In the genomic region with DNA sequence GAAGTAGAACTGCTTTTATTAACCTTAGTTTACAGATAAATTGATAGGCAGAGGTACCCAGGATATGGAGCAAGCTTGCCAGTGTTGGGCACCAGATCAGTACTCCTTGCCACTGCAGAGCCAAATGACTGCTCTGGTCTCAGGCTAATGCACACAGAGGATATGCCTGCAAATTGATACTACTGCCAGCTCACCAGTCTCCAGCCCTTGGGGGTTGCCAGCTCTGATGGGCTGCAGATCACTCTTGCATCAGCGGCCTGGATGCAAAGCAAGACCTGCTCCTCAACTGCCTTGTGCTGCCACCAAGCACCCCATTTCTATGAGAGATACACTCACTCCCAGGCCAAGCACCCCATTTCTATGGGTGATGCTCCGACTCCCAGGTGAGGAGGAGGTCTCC, we compare ENCODE assay signal across 20 mouse cellular contexts.
DNase-seq lines count a peak whose midpoint lies in the region; ATAC-seq lines count a peak whose summit lies in the region.
"Had no signal": no experiment of that assay in that cellular context is flagged by ENCODE, and none has a peak within 500 bp of the region (broad histone marks: within the 10 kb centered on the region; RNA-seq: fewer than 3 reads in every experiment).

No protein-coding gene starts in this region.

- H3K4me3 ChIP-seq in heart, embryonic 10.5 days, result no peak overlapping the region
- no peak overlapping the region for H3K4me3 ChIP-seq in heart, embryonic 14.5 days (ENCODE audit: control insufficient read depth in 1 of 2, insufficient read depth in 1 of 2, low read depth in 1 of 2, low read length in 2 of 2)
- no peak overlapping the region for H3K4me3 ChIP-seq in heart, embryonic 16.5 days (ENCODE audit: low read length)
- H3K4me3 ChIP-seq: embryonic facial prominence, embryonic 15.5 days; erythroblast, embryonic 14.5 days; forebrain, embryonic 10.5 days; hindbrain, embryonic 10.5 days; intestine, embryonic 15.5 days had no signal

- WGBS in heart, embryonic 10.5 days, result 64% methylated on average over 2 of the region's 2 CpGs
- WGBS in heart, embryonic 14.5 days, result 86% methylated on average over 2 of the region's 2 CpGs
- 78% methylated on average over 2 of the region's 2 CpGs for WGBS in heart, embryonic 16.5 days

- peak overlapping the region; percentile 74 for H3K27ac ChIP-seq in heart, embryonic 10.5 days
- H3K27ac ChIP-seq in heart, embryonic 14.5 days (replicated peaks in 1 of 2; ENCODE audit: control insufficient read depth in 1 of 2, insufficient read depth in 1 of 2, low read depth in 2 of 2, low read length in 2 of 2), result peak overlapping the region; percentile 36 to 91; a peak in 3 of 4 replicates
- H3K27ac ChIP-seq in heart, embryonic 16.5 days (ENCODE audit: low read length), result peak overlapping the region; percentile 94
- H3K27ac ChIP-seq: embryonic facial prominence, embryonic 15.5 days; forebrain, embryonic 10.5 days; hindbrain, embryonic 10.5 days; hindbrain, embryonic 14.5 days; intestine, embryonic 15.5 days had no signal

- H3K4me1 ChIP-seq in heart, embryonic 10.5 days, result peaks cover 56% of the 10 kb centered on the region
- H3K4me1 ChIP-seq in heart, embryonic 14.5 days (ENCODE audit: control insufficient read depth in 2 of 2, insufficient read depth in 2 of 2, low read length in 2 of 2), result peaks cover 44 to 60% of the 10 kb centered on the region in 2 experiments
- H3K4me1 ChIP-seq in heart, embryonic 16.5 days (ENCODE audit: control insufficient read depth, insufficient read depth, low read length), result peaks cover 45% of the 10 kb centered on the region

- H3K27me3 ChIP-seq in heart, embryonic 10.5 days (ENCODE audit: insufficient read depth, poor library complexity, severe bottlenecking), result no peaks in the 10 kb centered on the region
- H3K27me3 ChIP-seq in heart, embryonic 14.5 days (ENCODE audit: control insufficient read depth, insufficient read depth, low read length), result no peaks in the 10 kb centered on the region
- no peaks in the 10 kb centered on the region for H3K27me3 ChIP-seq in heart, embryonic 16.5 days (ENCODE audit: control insufficient read depth, insufficient read depth, low read length)
- H3K27me3 ChIP-seq: embryonic facial prominence, embryonic 15.5 days; intestine, embryonic 15.5 days had no signal

- no peaks in the 10 kb centered on the region for H3K9me3 ChIP-seq in heart, embryonic 10.5 days
- no peaks in the 10 kb centered on the region for H3K9me3 ChIP-seq in heart, embryonic 14.5 days (ENCODE audit: control insufficient read depth, low read length)
- no peaks in the 10 kb centered on the region for H3K9me3 ChIP-seq in heart, embryonic 16.5 days (replicated peaks; ENCODE audit: control insufficient read depth, low read length)
- H3K9me3 ChIP-seq: embryonic facial prominence, embryonic 15.5 days; forebrain, embryonic 10.5 days; G1E; hindbrain, embryonic 10.5 days; intestine, embryonic 15.5 days had no signal

- H3K36me3 ChIP-seq in heart, embryonic 10.5 days, result peaks cover 22% of the 10 kb centered on the region; the same call in 1 of the 2 replicates
- peaks cover 37% of the 10 kb centered on the region for H3K36me3 ChIP-seq in heart, embryonic 14.5 days (ENCODE audit: control insufficient read depth, insufficient read depth, low read length)
- H3K36me3 ChIP-seq in heart, embryonic 16.5 days (ENCODE audit: control insufficient read depth, insufficient read depth), result peaks cover 7% of the 10 kb centered on the region; the same call in 1 of the 2 replicates
- H3K36me3 ChIP-seq: forebrain, embryonic 10.5 days; G1E; hindbrain, embryonic 10.5 days; intestine, embryonic 15.5 days had no signal

- H3K4me2 ChIP-seq in heart, embryonic 14.5 days (ENCODE audit: low read length), result no peak overlapping the region
- no peak overlapping the region for H3K4me2 ChIP-seq in heart, embryonic 16.5 days (ENCODE audit: low read depth, low read length)
- H3K4me2 ChIP-seq: embryonic facial prominence, embryonic 15.5 days; hindbrain, embryonic 14.5 days; intestine, embryonic 15.5 days had no signal

- no peak for DNase-seq in heart, embryonic 10.5 days (ENCODE audit: low spot score)
- DNase-seq in heart, postnatal 4 days, result no peak
- DNase-seq in heart, adult 9 months (ENCODE audit: low spot score in 2 of 2), result no peak
- no peak for DNase-seq in yolk sac, embryonic 10.5 days (ENCODE audit: low spot score)
- DNase-seq: adrenal gland, postnatal 10 days; cerebellum, adult 11 months; cerebellum, adult 8-10 months; cerebellum, postnatal 14 days; embryo, embryonic 11 days; kidney, adult 18-20 months had no signal

- ATAC-seq in heart, embryonic 14.5 days (ENCODE audit: insufficient number of reproducible peaks, insufficient read depth, low FRiP score, low read depth), result no peak
- no peak for ATAC-seq in heart, embryonic 16.5 days (replicated peaks; ENCODE audit: extremely low read depth, insufficient read depth, low FRiP score)
- ATAC-seq: forebrain, embryonic 14.5 days; intestine, embryonic 15.5 days had no signal

- no peak overlapping the region for H3K9ac ChIP-seq in heart, embryonic 14.5 days (ENCODE audit: low read length)
- no peak overlapping the region; the same call in 1 of the 2 replicates for H3K9ac ChIP-seq in heart, embryonic 16.5 days (ENCODE audit: low read length)
- H3K9ac ChIP-seq: embryonic facial prominence, embryonic 15.5 days; hindbrain, embryonic 14.5 days; intestine, embryonic 15.5 days had no signal
